Mouse (Mus musculus) urinary bladder, postnatal 14 days (tissue): Measurements from ENCODE around the gene Acot13.
"Not testable (repeated sequence)": the region's sequence is repeated elsewhere in the genome, so short reads cannot be mapped to it uniquely, and the experiment has no call there.

Source experiments
- DNase-seq: peaks from one replicate; pipeline ENCODE4 v3.0.0; 2021; ENCODE audit warnings: low spot score

Acot13 gene

GRCm38 (mm10) chr13:24831353-24832130 is at the start of gene Acot13, which contains the start of gene Tdp2:
Gene Acot13 (minus strand): TSS chr13:24831540.
Gene Tdp2 (plus strand): TSS chr13:24831679.
- peak; percentile 95 for DNase-seq

DNA sequence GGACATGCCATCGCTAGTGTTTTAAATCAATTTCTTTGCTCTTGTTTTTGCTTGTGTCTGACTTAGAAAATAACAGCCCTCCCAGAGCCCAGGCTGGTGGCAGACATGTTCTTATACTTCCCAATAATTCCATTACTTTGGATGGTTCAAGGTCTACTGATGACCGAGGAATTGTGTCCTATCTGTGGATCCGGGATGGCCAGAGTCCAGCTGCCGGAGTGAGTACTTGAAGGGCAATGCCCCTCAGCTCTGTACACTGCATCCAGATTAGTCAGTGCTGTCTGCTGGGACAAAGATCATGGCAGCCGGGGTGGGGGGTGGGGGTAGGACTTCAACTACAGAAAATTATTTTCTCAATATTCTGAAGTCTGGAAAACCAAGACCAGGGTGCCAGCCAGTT is 49.4 kb upstream of the Acot13 start:
- no peak for DNase-seq

DNA sequence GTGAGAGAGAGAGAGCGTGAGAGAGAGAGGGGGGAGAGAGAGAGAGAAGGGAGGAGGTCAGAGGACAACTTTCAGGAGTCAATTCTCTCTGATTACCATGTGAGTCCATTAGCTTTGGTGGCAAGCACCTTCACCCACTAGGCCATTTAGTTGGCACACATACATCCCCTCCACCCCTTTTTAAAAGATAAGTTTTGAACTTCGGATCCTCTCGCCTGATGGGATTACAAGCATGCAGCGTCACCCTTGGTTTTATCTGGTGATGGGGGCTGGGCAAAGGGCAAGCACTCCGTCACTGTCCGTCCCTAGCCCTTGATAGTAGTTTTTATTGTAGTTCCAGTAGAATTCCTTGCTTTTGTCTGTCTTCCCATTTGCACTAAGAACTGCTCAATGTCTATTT is 48.9 kb upstream of the Acot13 start:
- no peak for DNase-seq

GRCm38 (mm10) chr13:24879359-24880040 is 48.2 kb upstream of the Acot13 start:
- peak; percentile 39 for DNase-seq

- no peak for DNase-seq
Measured at GRCm38 (mm10) chr13:24868233-24868632, 36.9 kb upstream of the Acot13 start.

DNA sequence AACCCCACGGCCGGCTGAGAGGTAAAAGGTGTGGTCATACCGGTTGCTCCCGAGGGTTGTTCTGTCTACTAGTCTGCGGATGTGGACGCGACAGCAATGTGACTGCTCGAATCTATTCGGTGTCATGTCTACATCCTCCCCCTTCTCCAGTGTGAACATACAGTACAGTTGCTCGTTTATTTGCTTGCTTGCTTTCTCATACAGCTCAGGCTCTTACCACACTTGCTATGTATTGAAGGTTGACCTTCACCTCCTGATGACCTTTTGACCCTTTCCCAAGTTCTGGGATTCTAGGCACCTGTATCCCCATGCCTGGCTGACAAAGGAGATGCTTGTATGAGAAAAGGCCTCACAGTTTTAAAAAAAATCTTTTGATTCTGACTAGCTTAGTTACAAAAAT is 36.4 kb upstream of the Acot13 start:
- DNase-seq: no peak

GRCm38 (mm10) chr13:24866430-24867402 is 35.4 kb upstream of the Acot13 start:
- DNase-seq: no peak

- DNase-seq: peak; percentile 53
Measured at GRCm38 (mm10) chr13:24862520-24862919, 31.2 kb upstream of the Acot13 start.

GRCm38 (mm10) chr13:24862021-24862420 is 30.7 kb upstream of the Acot13 start:
- DNase-seq: no peak

DNA sequence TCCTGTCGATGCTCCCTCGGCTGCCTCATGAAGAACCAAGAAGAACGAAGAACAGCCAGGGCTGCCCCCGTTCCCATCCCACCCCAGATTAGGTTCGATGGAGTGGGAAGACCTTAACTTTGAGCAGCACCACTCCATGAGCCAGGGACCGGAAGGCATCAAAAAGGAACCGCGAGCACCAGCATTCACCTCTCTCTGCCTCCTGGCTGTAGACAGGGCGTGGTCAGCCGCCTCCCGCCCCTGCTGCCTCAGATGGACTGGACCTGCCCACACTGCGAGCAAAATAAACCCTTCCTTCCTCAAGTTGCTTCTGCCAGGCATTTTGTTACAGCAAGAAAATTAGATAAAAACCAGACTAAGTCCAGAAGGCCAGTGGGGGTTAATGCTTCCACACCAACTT is 29.7 kb upstream of the Acot13 start:
- DNase-seq: no peak

GRCm38 (mm10) chr13:24859115-24859514 is 27.8 kb upstream of the Acot13 start:
- no peak for DNase-seq

DNA sequence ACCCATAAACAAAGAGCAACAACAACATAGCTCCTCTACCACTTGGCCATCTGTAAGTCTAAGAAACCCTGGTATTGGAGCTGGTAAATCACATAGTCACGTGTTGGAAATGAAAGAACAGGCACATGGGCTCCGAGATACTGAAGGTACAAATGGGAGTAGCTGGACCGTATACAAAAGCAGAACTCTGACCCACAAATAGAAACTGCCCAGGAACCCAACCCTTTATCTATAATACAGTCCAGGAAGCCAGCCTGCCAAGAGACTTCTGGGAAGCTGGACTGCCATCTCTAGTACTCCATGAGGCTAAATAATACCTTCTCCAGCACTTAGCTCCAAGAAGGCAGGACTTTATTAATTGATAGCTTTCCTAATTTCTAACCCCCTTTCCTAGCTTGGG is 21.2 kb upstream of the Acot13 start:
- no peak for DNase-seq

DNA sequence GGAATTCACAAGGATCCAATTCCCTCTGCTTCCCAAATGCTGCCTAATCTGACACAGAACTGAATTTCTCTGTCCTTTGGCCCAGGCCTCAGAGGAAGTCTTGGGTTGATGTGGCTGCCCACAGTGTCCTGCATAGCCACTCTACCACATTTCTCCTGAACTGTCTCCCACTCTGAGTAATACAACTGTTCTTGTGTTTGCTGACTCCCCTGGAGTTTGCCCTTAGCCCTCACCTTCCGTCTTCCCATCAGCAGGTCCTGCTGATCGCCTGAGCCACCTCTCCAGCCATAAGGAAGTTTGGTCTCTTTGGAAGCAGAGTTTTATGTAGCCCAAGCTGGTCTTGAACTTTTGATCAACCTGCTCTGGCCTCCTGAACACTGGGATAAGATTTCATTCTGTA is 20.6 kb upstream of the Acot13 start:
- no peak for DNase-seq

- no peak for DNase-seq
Measured at GRCm38 (mm10) chr13:24849318-24849717, 18.0 kb upstream of the Acot13 start.

DNA sequence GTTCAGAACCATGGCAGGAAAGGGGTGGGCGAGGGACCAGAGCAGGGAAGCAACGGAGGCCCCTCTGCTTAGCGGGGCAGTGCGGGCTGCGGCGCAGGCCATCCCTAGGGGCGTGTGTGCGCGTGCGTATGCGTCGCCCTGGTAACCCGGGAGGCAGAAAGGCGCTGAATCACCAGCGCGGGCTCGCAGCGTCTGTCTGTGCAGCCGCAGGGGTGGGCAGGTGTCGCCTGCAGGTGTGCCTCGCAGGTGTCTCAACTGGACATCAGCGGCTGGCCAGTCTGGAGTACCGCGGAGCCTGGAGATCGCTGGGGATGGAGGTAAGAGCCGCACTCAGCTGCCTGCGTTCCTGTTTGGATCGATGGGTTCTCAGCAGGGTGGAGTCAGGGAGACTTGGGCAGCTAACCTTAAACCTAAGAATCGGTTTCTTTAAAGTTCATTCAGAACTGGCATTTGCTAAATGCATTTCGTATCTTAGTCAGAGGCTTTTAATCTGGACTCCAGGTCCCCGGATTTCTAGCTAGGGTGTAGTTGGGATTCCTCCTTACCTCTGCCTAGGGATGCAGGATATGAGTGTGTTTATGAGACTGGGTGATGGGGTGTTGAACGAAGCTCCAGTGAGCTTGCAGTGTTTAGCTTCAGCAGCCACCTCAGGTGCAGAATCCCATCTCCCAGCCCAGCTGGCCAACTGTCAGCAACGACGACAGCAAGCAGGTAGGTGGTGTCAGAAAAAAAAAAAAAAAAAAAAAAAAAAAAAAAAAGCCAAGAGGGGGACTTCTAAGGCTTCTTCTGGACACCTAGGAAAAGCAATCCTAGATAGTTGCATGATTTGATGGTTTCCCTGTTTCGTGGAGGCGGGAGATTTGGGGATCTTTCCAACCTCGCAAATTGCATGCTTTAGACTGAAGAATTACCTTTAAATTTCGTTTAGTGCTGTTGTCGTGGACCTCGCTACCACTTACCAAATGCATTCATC is 13.9 kb upstream of the Acot13 start, which contains the start of gene D130043K22Rik:
TSS of gene D130043K22Rik (plus strand) at position 153 of the 973 bp plus-strand sequence.
- peak; percentile 28 for DNase-seq

DNA sequence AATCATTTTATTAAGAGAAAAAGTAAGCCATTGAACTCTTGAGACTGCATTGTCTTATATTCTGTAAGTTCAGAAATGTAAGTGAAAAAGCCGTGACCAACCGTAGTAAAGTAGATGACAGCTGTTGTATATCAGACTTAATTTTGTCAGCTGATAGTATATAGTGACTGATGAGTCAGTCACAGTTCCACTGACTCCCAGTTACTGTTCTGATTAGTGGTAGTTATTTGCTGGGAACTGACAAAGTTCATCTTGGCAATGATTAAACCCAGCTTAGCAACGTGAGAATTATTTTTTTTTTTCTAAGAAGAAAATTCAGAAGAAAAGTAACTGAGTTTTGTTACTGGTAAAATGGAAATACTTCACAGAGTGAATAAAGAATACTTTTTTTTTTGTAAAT is 10.4 kb upstream of the Acot13 start:
- DNase-seq: no peak

DNA sequence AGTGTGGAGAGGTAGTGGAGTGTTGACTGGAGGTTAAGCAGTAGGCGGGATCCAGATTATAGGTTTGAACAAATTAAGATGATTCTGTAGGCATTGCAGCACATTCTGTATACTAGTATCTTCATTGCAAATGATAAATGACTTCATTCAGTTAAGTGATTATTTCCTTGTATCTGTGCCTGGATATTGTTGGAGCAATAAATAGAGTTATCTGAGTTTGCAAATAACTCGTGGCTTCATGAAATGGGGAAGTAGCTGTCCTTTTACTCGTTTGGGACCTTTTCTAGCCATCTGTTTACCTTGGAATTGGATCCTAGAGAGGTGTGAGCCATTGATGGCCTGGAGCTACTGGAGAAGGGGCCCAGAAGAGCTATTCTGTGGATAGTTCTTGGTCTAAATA is 8.5 kb upstream of the Acot13 start:
- no peak for DNase-seq

- DNase-seq: not testable (repeated sequence)
Measured at GRCm38 (mm10) chr13:24837765-24838164, 6.4 kb upstream of the Acot13 start.

DNA sequence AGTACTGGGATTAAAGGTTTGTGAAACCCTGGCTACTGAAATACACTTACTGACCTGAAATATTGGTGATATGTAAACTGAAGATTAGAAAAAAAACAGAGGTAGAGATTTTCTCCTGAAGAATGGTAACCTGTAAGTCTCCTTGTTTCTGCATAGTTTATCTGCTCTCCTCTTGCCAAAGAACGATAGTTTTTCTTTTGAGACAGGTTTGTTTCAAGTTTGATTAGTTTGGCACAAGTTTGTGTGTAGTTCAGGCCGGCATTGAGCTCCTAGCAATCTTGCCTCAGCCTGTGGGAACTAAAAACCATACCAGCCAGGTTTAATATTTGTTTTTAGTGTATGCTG is 1.4 kb upstream of the Acot13 start:
- no peak for DNase-seq

- DNase-seq: no peak
Measured at GRCm38 (mm10) chr13:24832131-24832810, 931 bp upstream of the Acot13 start.
